Mouse (Mus musculus) midbrain, embryonic 14.5 days (tissue): Measurements from ENCODE around the gene Slc25a47. TPM values are rescaled to one million over a fixed set of nuclear protein-coding genes. Genes with fewer than 3 reads are reported as not detected.
"Not testable (repeated sequence)": the region's sequence is repeated elsewhere in the genome, so short reads cannot be mapped to it uniquely, and the experiment has no call there.

Source experiments
- ATAC-seq: fragments of 200-750 bp; cut with Nextera tagmentation; 2 replicates; pipeline ENCODE4 v1.8.0; 2017; ENCODE audit warnings: moderate number of reproducible peaks, moderate library complexity; ENCODE audit not compliant: low FRiP score, low TSS enrichment
- DNase-seq: peaks from one replicate; pipeline ENCODE4 v3.0.0-alpha.2; 2015
- H3K27ac ChIP-seq: fragments of 300-500 bp; sonication (generic); replicated peaks from 2 replicates; pipeline ENCODE4 v1.5.1; 2014; ENCODE audit warnings: mild to moderate bottlenecking, low read depth, low read length, moderate library complexity
- H3K27me3 ChIP-seq: fragments of 300-500 bp; sonication (generic); 2 replicates; pipeline ENCODE4 v1.6.1; 2014; ENCODE audit warnings: low read length, control low read depth, mixed read lengths; ENCODE audit not compliant: control insufficient read depth, insufficient read depth
- H3K36me3 ChIP-seq: fragments of 300-500 bp; sonication (generic); 2 replicates; pipeline ENCODE4 v1.6.1; 2014; ENCODE audit warnings: low read length, control low read depth; ENCODE audit not compliant: control insufficient read depth, insufficient read depth
- H3K4me1 ChIP-seq: fragments of 300-500 bp; sonication (generic); 2 replicates; pipeline ENCODE4 v1.6.1; 2014; ENCODE audit warnings: mild to moderate bottlenecking, antibody characterized with exemption, low read length, control low read depth; ENCODE audit not compliant: control insufficient read depth, insufficient read depth
- H3K4me2 ChIP-seq: fragments of 300-500 bp; sonication (generic); 2 replicates; pipeline ENCODE4 v1.6.1; 2014; ENCODE audit warnings: mild to moderate bottlenecking, low read length, moderate library complexity
- H3K4me3 ChIP-seq: fragments of 300-500 bp; sonication (generic); replicated peaks from 2 replicates; pipeline ENCODE4 v1.5.1; 2014; ENCODE audit warnings: low read depth, low read length
- H3K9ac ChIP-seq: fragments of 300-500 bp; sonication (generic); replicated peaks from 2 replicates; pipeline ENCODE4 v1.6.1; 2014; ENCODE audit warnings: mild to moderate bottlenecking, low read length, moderate library complexity
- H3K9me3 ChIP-seq: fragments of 300-500 bp; sonication (generic); 2 replicates; pipeline ENCODE4 v1.6.1; 2016; ENCODE audit warnings: low read length, control low read depth, mixed read lengths; ENCODE audit not compliant: control insufficient read depth
- WGBS: fragments of 180-500 bp; shearing (Covaris S2); extraction: QIAGEN DNeasy Blood & Tissue Kit; methylation state at CpG from one replicate; pipeline ENCODE4 v1.1.7; 2014; 5-methylcytosine and 5-hydroxymethylcytosine counted together
- polyA plus RNA-seq: library from polyadenylated mRNA; unstranded; fragments of >200 nt; fragmentation: Nextera tagmentation; extraction: Ambion mirVana; gene quantifications from 2 replicates; pipeline ENCODE4 v1.2.1, GENCODE M21; 2014

Gene Slc25a47
- polyA plus RNA-seq, 1 experiment from 2014 or later: 10.9 TPM

GRCm38 (mm10) chr12:108848033-108848432, 12.2 kb downstream of the Slc25a47 start:
- not testable (repeated sequence) for H3K27ac ChIP-seq, H3K4me3 ChIP-seq, ATAC-seq, H3K4me2 ChIP-seq, DNase-seq, H3K9ac ChIP-seq, H3K4me1 ChIP-seq, H3K27me3 ChIP-seq, H3K9me3 ChIP-seq
- WGBS: 94% methylated on average over 3 of the region's 3 CpGs
- peaks cover 15% of the 10 kb centered on the region for H3K36me3 ChIP-seq

GRCm38 (mm10) chr12:108849488-108850022, 13.7 kb downstream of the Slc25a47 start:
- ATAC-seq (no peak), DNase-seq (no peak)
- Histone ChIP-seq H3K27ac (no peak overlapping the region), H3K36me3 (peaks cover 9% of the 10 kb centered on the region), H3K27me3 (no peaks in the 10 kb centered on the region), H3K4me2 (no peak overlapping the region), H3K4me3 (no peak overlapping the region), H3K4me1 (no peaks in the 10 kb centered on the region), H3K9me3 (no peaks in the 10 kb centered on the region), H3K9ac (no peak overlapping the region)
- 82% methylated on average over 4 of the region's 4 CpGs for WGBS

- no peaks in the 10 kb centered on the region for H3K27me3 ChIP-seq
- H3K27ac ChIP-seq: no peak overlapping the region
- no peak overlapping the region for H3K4me3 ChIP-seq
- H3K9me3 ChIP-seq: no peaks in the 10 kb centered on the region
- H3K4me1 ChIP-seq: no peaks in the 10 kb centered on the region
- H3K4me2 ChIP-seq: no peak overlapping the region
- no peak for ATAC-seq
- peaks cover 3% of the 10 kb centered on the region for H3K36me3 ChIP-seq
- no peak overlapping the region for H3K9ac ChIP-seq
- no peak for DNase-seq
- WGBS: 72% methylated on average over 8 of the region's 8 CpGs
These were observed 14.3 kb downstream of the Slc25a47 start for GRCm38 (mm10) chr12:108850129-108850528.

- no peaks in the 10 kb centered on the region for H3K27me3 ChIP-seq
- H3K4me1 ChIP-seq: no peaks in the 10 kb centered on the region
- H3K4me2 ChIP-seq: no peak overlapping the region
- H3K4me3 ChIP-seq: no peak overlapping the region
- H3K27ac ChIP-seq: no peak overlapping the region
- no peak overlapping the region for H3K9ac ChIP-seq
- no peak for ATAC-seq
- H3K9me3 ChIP-seq: no peaks in the 10 kb centered on the region
- 90% methylated on average over 8 of the region's 8 CpGs for WGBS
- no peak for DNase-seq
- no peaks in the 10 kb centered on the region; the same call in 1 of the 2 replicates for H3K36me3 ChIP-seq
These were observed 15.0 kb downstream of the Slc25a47 start for GRCm38 (mm10) chr12:108850886-108851285.

GRCm38 (mm10) chr12:108852822-108853221, 17.0 kb downstream of the Slc25a47 start:
- H3K9me3 ChIP-seq: no peaks in the 10 kb centered on the region
- ATAC-seq: no peak

GRCm38 (mm10) chr12:108855081-108855480, 19.2 kb downstream of the Slc25a47 start:
- H3K9ac ChIP-seq: no peak overlapping the region
- H3K27me3 ChIP-seq: no peaks in the 10 kb centered on the region
- no peak overlapping the region for H3K27ac ChIP-seq
- no peak overlapping the region for H3K4me3 ChIP-seq
- H3K36me3 ChIP-seq: peaks cover 17% of the 10 kb centered on the region
- no peak overlapping the region for H3K4me2 ChIP-seq
- 85% methylated on average over 10 of the region's 10 CpGs for WGBS
- H3K4me1 ChIP-seq: no peaks in the 10 kb centered on the region
- DNase-seq: no peak
- ATAC-seq: no peak
- no peaks in the 10 kb centered on the region for H3K9me3 ChIP-seq

More at GRCm38 (mm10) chr12:108852822-108853221, 17.0 kb downstream of the Slc25a47 start:
- H3K4me2 ChIP-seq: no peak overlapping the region
- no peaks in the 10 kb centered on the region for H3K4me1 ChIP-seq
- peaks cover 3% of the 10 kb centered on the region; the same call in 1 of the 2 replicates for H3K36me3 ChIP-seq
- H3K9ac ChIP-seq: no peak overlapping the region
- no peak for DNase-seq
- no peak overlapping the region for H3K4me3 ChIP-seq
- WGBS: 92% methylated on average over 8 of the region's 8 CpGs
- no peak overlapping the region for H3K27ac ChIP-seq
- no peaks in the 10 kb centered on the region for H3K27me3 ChIP-seq

- Histone ChIP-seq H3K4me1 (no peaks in the 10 kb centered on the region), H3K9ac (no peak overlapping the region), H3K27ac (no peak overlapping the region), H3K27me3 (no peaks in the 10 kb centered on the region), H3K4me3 (no peak overlapping the region), H3K4me2 (no peak overlapping the region), H3K9me3 (no peaks in the 10 kb centered on the region), H3K36me3 (peaks cover 27% of the 10 kb centered on the region)
- 88% methylated on average over 8 of the region's 8 CpGs for WGBS
- no peak for ATAC-seq
- DNase-seq: no peak
These were observed 20.3 kb downstream of the Slc25a47 start for GRCm38 (mm10) chr12:108856186-108856585.

GRCm38 (mm10) chr12:108857109-108857508, 21.3 kb downstream of the Slc25a47 start:
- ATAC-seq (no peak), DNase-seq (no peak)
- H3K27ac ChIP-seq: no peak overlapping the region
- 88% methylated on average over 7 of the region's 7 CpGs for WGBS
- no peaks in the 10 kb centered on the region for H3K4me1 ChIP-seq
- no peak overlapping the region for H3K4me2 ChIP-seq
- H3K4me3 ChIP-seq: no peak overlapping the region
- no peaks in the 10 kb centered on the region for H3K9me3 ChIP-seq
- no peak overlapping the region for H3K9ac ChIP-seq
- H3K27me3 ChIP-seq: no peaks in the 10 kb centered on the region
- H3K36me3 ChIP-seq: peaks cover 35% of the 10 kb centered on the region

- Histone ChIP-seq H3K36me3 (peaks cover 41% of the 10 kb centered on the region), H3K4me1 (no peaks in the 10 kb centered on the region), H3K9me3 (no peaks in the 10 kb centered on the region), H3K4me3 (no peak overlapping the region), H3K27me3 (no peaks in the 10 kb centered on the region), H3K27ac (no peak overlapping the region), H3K9ac (no peak overlapping the region), H3K4me2 (no peak overlapping the region)
- no peak for ATAC-seq
- 89% methylated on average over 7 of the region's 7 CpGs for WGBS
- DNase-seq: no peak
These were observed 21.8 kb downstream of the Slc25a47 start for GRCm38 (mm10) chr12:108857589-108858184.
